Mouse (Mus musculus): ENCODE measurements around the gene Cfap157.

Gene Cfap157

DNA sequence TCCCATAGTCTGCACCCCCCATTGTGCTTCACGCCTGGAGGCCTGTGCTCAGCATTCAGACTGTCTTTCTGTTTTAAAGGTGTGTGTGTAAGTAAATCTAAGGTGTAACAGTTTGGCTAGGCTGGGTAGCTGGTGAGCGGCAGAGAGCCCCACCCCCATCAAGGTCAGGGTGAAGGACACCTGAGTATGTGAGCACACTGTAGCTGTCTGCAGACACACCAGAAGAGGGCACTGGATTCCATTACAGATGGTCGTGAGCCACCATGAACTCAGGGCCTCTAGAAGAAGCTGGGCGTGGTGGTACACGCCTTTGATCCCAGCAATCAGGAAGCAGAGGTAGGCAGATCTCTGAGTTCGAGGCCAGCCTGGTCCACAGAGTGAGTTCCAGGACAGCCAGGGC, 2.5 kb downstream of the Cfap157 start:
- DNase-seq (ENCODE audit: low spot score in 2 of 2): no peak

DNA sequence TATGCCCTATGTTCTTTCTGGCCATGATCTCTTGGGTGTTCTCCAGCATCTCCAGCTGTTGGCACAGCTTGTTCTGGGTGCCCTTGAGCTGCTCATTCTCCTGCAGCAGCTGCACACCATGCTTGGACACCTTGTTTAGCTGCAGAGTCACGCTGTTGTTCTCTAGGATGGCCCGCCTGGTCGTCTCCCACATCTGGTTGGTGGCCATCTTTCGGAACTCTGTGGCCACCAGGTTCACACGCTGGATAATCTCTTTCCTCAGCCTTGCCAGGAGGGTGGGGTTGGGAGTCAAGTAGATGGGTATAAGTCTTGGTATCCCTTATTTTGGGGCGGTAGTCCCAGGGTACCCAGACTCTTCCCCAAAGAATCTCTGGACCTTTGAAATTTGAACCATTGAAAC, 4.5 kb downstream of the Cfap157 start:
- no peak for DNase-seq (ENCODE audit: low spot score in 2 of 2)

GRCm38 (mm10) chr2:32779131-32779530, 5.1 kb downstream of the Cfap157 start:
- DNase-seq (ENCODE audit: low spot score in 2 of 2): peak; percentile 55 to 68

- no peak for DNase-seq (ENCODE audit: low spot score in 2 of 2)
Measured at GRCm38 (mm10) chr2:32778081-32778480, 6.1 kb downstream of the Cfap157 start.

- DNase-seq (ENCODE audit: low spot score in 2 of 2): no peak
Measured at GRCm38 (mm10) chr2:32776192-32776591, 8.0 kb downstream of the Cfap157 start.

DNA sequence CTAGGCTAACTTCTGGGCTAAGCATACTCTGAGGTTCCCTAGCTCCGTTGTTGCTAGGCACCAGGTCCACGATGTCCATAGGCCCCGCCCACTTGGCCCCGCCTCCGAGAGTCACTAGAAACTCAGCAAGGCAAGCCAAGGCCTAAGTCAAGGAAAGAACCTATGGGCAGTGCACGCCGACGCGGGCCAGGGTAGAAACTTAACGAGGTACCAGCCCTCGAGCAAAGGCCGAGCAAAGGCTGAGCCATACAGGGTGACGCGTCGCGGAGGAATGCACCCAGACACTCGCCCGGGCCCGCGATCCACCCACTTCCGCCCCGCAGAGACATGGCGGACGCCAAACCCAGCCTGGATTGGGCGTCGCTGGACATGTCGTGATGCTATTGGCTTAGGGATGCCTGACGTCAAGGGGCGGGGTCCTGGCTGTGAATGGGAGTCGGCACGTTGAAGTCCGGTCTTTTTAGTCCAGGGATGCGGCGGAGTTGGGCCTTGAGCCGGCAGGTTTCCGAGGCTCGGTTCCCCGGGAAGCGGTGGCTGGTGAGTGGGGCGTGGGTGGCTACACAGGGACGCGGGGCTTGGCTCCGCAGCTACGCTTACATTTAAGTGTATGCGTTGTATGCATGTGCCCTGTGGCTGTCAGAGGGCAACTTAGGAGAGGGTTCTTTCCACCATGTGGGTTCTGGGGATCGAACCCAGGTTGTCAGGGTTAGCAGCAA, 8.7 kb downstream of the Cfap157 start, which contains the start of the genes Ttc16 and Ptrh1:
TSS of gene Ttc16 (minus strand) at position 275 of the 716 bp plus-strand sequence.
TSS of gene Ptrh1 (plus strand) at position 428 of the 716 bp plus-strand sequence.
- peak; percentile 98 to 99 for DNase-seq (ENCODE audit: low spot score in 2 of 2)

DNA sequence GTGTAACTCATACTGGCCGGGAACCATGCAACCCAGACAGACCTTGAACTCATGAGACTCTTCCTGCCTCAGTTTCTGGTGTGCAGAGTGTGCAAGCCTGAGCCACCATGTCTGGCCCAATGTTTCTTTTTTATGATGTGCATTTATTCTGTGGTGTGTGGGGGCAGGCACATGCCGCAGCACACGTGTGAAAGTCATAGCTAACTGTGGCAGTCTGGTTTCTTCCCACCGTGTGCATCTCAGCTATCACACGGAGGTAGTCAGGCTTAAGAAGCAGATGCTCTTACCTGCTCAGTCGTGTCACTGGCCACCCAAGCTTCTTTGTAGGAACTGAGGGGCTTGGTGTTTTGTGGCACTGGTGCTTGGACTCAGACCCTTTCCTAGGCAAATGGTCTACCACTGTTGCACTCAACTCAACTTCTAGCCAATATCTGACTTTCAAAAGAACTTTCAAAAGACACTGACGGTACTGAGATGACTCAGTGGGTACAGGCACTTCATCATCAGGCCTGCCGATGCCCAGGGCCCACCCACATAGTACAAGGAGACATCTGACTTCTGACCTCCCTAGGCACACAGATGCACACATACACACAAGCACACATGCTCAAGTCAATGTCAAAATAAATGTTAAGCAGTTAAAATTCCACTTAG, 11.5 kb downstream of the Cfap157 start:
- DNase-seq (ENCODE audit: low spot score in 2 of 2): no peak

- no peak for DNase-seq (ENCODE audit: low spot score in 2 of 2)
Measured at GRCm38 (mm10) chr2:32771886-32772285, 12.3 kb downstream of the Cfap157 start.

- DNase-seq (ENCODE audit: low spot score in 2 of 2): no peak
Measured at GRCm38 (mm10) chr2:32769327-32770085, 14.7 kb downstream of the Cfap157 start.

DNA sequence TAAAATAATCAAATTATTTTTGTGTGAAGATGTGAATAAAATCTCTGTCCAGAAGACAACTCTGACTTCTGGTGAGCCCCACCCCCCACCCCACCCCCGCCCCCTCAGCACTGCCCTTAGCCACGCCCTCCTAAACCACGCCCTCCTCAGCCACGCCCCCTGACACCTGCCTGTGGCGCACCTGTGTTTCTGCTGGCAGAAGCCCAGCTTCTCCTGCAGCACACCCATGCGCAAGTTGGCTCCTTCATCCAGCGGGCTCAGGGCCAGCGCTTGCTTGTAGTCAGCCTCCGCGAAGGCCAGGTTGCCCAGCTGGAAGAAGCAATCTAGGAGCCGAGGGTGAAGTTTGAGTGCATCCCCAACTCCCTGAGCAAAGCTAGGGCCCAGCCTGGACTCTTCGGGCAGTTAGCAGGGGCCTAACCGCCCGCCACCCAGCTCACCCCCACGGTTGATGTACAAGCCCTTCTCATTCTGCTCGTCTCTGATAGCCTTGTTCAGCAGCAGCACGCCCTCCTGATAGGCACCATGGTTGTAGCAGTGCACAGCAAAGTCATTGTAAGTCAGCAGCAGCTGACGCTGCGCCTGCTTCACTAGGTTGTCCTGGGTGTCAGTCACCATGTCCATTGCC, 15.5 kb downstream of the Cfap157 start:
- no peak for DNase-seq (ENCODE audit: low spot score in 2 of 2)

- DNase-seq (ENCODE audit: low spot score in 2 of 2): no peak
Measured at GRCm38 (mm10) chr2:32767241-32767640, 17.0 kb downstream of the Cfap157 start.

DNA sequence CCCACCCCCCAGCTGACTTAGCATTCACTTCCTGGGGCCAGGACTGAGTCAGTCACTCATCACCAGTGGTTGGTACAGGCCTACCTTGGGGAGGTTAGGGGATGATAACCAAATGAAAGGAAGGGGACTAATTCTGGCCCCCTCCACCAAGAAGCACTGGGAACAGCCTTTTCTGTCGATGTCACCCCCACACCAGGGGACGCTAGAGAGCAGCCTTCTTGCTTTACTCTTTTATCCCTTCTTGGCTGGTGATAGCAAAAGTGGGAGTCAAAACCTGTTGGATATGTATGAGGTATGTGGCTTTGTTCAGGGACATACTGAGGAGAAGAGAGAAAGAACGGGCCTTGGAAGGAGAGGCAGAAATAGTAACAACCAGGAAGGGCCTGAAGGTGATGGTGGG, 20.9 kb downstream of the Cfap157 start:
- no peak for DNase-seq (ENCODE audit: low spot score in 2 of 2)

DNA sequence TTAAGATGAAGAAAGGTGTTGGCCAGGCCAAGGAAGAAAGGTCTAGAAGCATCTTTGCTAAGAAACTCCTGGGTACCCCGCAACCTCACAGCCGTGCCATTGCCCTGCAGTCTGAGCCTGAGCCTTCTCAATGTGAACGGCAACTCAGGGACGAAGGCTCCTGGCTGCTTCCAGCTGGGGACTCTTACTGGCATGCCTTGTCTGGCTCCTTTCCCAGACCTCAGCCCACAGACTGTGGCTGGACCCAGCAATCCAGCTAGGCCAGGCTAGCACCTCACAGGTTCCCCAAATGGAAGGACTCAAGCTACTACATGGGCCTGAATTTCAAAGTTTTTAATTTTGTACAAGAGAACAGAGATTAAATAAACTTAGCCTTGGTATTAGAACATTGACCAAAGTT, 22.4 kb downstream of the Cfap157 start:
- DNase-seq (ENCODE audit: low spot score in 2 of 2): no peak

DNA sequence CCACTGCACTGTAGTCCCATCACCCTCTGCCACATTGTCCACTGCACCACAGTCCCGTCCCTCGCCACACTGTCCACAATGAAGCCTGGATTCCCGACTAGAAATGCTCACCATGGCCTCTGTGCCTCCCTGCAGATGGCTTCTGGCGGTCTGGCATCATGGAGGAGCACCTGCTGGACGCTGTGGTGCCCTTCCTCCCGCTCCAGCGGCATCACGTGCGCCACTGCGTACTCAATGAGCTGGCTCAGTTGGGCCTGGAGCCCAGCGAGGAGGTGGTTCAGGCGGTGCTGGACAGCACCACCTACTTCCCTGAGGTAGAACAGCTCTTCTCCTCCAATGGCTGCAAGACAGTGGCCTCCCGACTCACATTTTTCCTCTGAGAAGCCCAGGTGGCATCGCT, 22.9 kb downstream of the Cfap157 start:
- no peak for DNase-seq (ENCODE audit: low spot score in 2 of 2)

- DNase-seq (ENCODE audit: low spot score in 2 of 2): no peak
Measured at GRCm38 (mm10) chr2:32759001-32759400, 25.2 kb downstream of the Cfap157 start.

GRCm38 (mm10) chr2:32758503-32758902, 25.7 kb downstream of the Cfap157 start:
- no peak for DNase-seq (ENCODE audit: low spot score in 2 of 2)

- peak; percentile 96 to 98 for DNase-seq (ENCODE audit: low spot score in 2 of 2)
Measured at GRCm38 (mm10) chr2:32757056-32757845, 27.0 kb downstream of the Cfap157 start, which contains the start of gene Tor2a. TSS of gene Tor2a (plus strand) at chr2:32757234.

DNA sequence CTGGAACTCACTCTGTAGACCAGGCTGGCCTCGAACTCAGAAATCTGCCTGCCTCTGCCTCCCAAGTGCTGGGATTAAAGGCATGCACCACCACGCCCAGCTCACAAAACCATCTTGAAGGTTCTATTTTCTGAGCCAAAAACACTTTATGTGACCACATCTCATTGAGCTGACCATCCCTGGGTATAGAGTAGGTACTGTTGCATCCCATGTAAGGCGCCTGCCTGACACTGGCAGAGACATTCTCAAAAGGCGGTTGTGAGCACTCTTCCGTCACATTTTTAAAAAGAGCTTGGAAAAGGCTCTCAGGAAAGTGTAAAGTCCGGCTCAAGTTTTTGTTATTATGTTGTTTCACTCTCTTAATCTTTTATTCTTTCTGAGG, 27.6 kb downstream of the Cfap157 start:
- no peak for DNase-seq (ENCODE audit: low spot score in 2 of 2)

DNA sequence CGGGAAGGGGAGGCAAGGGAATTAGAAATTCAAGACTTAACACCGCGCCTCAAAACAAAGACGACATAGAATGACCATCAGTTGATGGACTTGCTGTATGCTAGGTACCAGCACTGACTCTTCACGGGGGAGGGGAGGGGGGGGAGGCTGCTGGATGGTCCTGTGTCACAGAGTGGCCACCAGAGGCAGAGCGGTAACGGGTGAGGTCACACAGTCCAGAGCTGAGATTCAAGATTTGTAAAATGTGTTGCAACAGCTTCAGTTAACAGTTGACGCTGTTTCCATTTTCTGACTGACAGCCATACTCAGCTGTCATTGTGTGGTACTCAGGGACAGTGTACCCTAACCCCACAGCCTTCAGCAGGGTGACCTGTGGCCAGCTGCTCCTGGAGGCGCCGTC, 32.0 kb downstream of the Cfap157 start:
- DNase-seq (ENCODE audit: low spot score in 2 of 2): no peak

- DNase-seq (ENCODE audit: low spot score in 2 of 2): no peak
Measured at GRCm38 (mm10) chr2:32751665-32752033, 32.6 kb downstream of the Cfap157 start.
